Mouse (Mus musculus) forebrain, embryonic 15.5 days (tissue): ENCODE measurements around the gene Trim34b. TPM values are rescaled to one million over a fixed set of nuclear protein-coding genes. Genes with fewer than 3 reads are reported as not detected.
"Not testable (repeated sequence)": the region's sequence is repeated elsewhere in the genome, so short reads cannot be mapped to it uniquely, and the experiment has no call there.

Experiments
- ATAC-seq: fragments of 200-750 bp; cut with Nextera tagmentation; replicated peaks from 2 replicates; pipeline ENCODE4 v1.8.0; 2017; ENCODE audit warnings: mild to moderate bottlenecking, moderate TSS enrichment, moderate library complexity
- H3K27ac ChIP-seq: fragments of 300-500 bp; sonication (generic); replicated peaks from 2 replicates; pipeline ENCODE4 v1.5.1; 2015; ENCODE audit warnings: mild to moderate bottlenecking, inconsistent platforms
- H3K27me3 ChIP-seq: fragments of 300-500 bp; sonication (generic); 2 replicates; pipeline ENCODE4 v1.6.1; 2015; ENCODE audit warnings: inconsistent platforms
- H3K36me3 ChIP-seq: fragments of 300-500 bp; sonication (generic); 2 replicates; pipeline ENCODE4 v1.6.1; 2015; ENCODE audit warnings: mild to moderate bottlenecking, inconsistent platforms
- H3K4me1 ChIP-seq: fragments of 300-500 bp; sonication (generic); 2 replicates; pipeline ENCODE4 v1.6.1; 2015; ENCODE audit warnings: inconsistent platforms
- H3K4me2 ChIP-seq: fragments of 300-500 bp; sonication (generic); replicated peaks from 2 replicates; pipeline ENCODE4 v1.6.1; 2015; ENCODE audit warnings: mild to moderate bottlenecking, inconsistent platforms
- H3K4me3 ChIP-seq: fragments of 300-500 bp; sonication (generic); 2 replicates; pipeline ENCODE4 v1.5.1; 2015; ENCODE audit warnings: mild to moderate bottlenecking, inconsistent platforms
- H3K9ac ChIP-seq: fragments of 300-500 bp; sonication (generic); replicated peaks from 2 replicates; pipeline ENCODE4 v1.6.1; 2015; ENCODE audit warnings: mild to moderate bottlenecking, inconsistent platforms
- H3K9me3 ChIP-seq: fragments of 300-500 bp; sonication (generic); 2 replicates; pipeline ENCODE4 v1.6.1; 2016; ENCODE audit warnings: inconsistent platforms
- WGBS: fragments of 180-500 bp; shearing (Covaris S2); methylation state at CpG from one replicate; pipeline ENCODE4 v1.1.7; 2015; ENCODE audit warnings: mixed read lengths; 5-methylcytosine and 5-hydroxymethylcytosine counted together
- polyA plus RNA-seq: library from polyadenylated mRNA; unstranded; fragments of >200 nt; fragmentation: Nextera tagmentation; extraction: Ambion mirVana; gene quantifications from 2 replicates; pipeline ENCODE4 v1.2.1, GENCODE M21; 2015

Trim34b gene
- polyA plus RNA-seq = not detected in 2 replicates

- not testable (repeated sequence) for H3K4me3 ChIP-seq, ATAC-seq, H3K4me2 ChIP-seq, H3K4me1 ChIP-seq, H3K9ac ChIP-seq, H3K36me3 ChIP-seq, H3K27ac ChIP-seq, H3K9me3 ChIP-seq, H3K27me3 ChIP-seq
- WGBS = 94% methylated on average over 2 of the region's 2 CpGs
Measured at GRCm38 (mm10) chr7:104329171-104329570, at the start of gene Trim34b. Trim34b (plus strand) TSS chr7:104329471.

- not testable (repeated sequence) for H3K36me3 ChIP-seq, H3K9ac ChIP-seq, H3K4me1 ChIP-seq, H3K27ac ChIP-seq, H3K9me3 ChIP-seq, H3K27me3 ChIP-seq, ATAC-seq, H3K4me3 ChIP-seq, H3K4me2 ChIP-seq
- 44% methylated on average over 14 of the region's 14 CpGs for WGBS
Measured at GRCm38 (mm10) chr7:104287576-104288443, 41.5 kb upstream of the Trim34b start, which contains the start of gene Trim5. Trim5 (minus strand) TSS chr7:104288094.

- WGBS = 93% methylated on average over 1 of the region's 1 CpGs
- Histone ChIP-seq H3K4me2 (no peak overlapping the region), H3K4me1 (no peaks in the 10 kb centered on the region), H3K9me3 (no peaks in the 10 kb centered on the region), H3K27ac (no peak overlapping the region), H3K27me3 (no peaks in the 10 kb centered on the region), H3K4me3 (no peak overlapping the region), H3K36me3 (no peaks in the 10 kb centered on the region), H3K9ac (no peak overlapping the region)
- no peak for ATAC-seq
Measured at GRCm38 (mm10) chr7:104290641-104291040, 38.6 kb upstream of the Trim34b start.

- no peak overlapping the region for H3K9ac ChIP-seq
- no peaks in the 10 kb centered on the region for H3K4me1 ChIP-seq
- no peaks in the 10 kb centered on the region for H3K27me3 ChIP-seq
- H3K4me3 ChIP-seq = no peak overlapping the region
- H3K36me3 ChIP-seq = no peaks in the 10 kb centered on the region
- WGBS = 80% methylated on average over 5 of the region's 5 CpGs
- H3K9me3 ChIP-seq = no peaks in the 10 kb centered on the region
- no peak for ATAC-seq
- no peak overlapping the region for H3K4me2 ChIP-seq
- H3K27ac ChIP-seq = no peak overlapping the region
Measured at GRCm38 (mm10) chr7:104291638-104292400, 37.5 kb upstream of the Trim34b start.

- no peaks in the 10 kb centered on the region for H3K27me3 ChIP-seq
- no peaks in the 10 kb centered on the region for H3K4me1 ChIP-seq
- no peak for ATAC-seq
- no peak overlapping the region for H3K9ac ChIP-seq
- peak overlapping the region; percentile 9; the same call in 1 of the 2 replicates for H3K4me3 ChIP-seq
- no peak overlapping the region for H3K27ac ChIP-seq
- peak overlapping the region; percentile 28 for H3K4me2 ChIP-seq
- H3K9me3 ChIP-seq = no peaks in the 10 kb centered on the region
- H3K36me3 ChIP-seq = no peaks in the 10 kb centered on the region
- 13% methylated on average over 15 of the region's 15 CpGs for WGBS
Measured at GRCm38 (mm10) chr7:104314796-104315353, 14.4 kb upstream of the Trim34b start.

GRCm38 (mm10) chr7:104315369-104316080 lies 13.7 kb upstream of the Trim34b start, which contains the start of gene Trim12a:
Trim12a (minus strand) TSS chr7:104315466.
- not testable (repeated sequence) for H3K27ac ChIP-seq, H3K36me3 ChIP-seq, ATAC-seq, H3K4me1 ChIP-seq, H3K27me3 ChIP-seq, H3K9me3 ChIP-seq, H3K9ac ChIP-seq
- 32% methylated on average over 4 of the region's 4 CpGs for WGBS
- H3K4me3 ChIP-seq = peak within 1 kb of the TSS; percentile 9; the same call in 1 of the 2 replicates
- peak within 1 kb of the TSS; percentile 28 for H3K4me2 ChIP-seq

- WGBS = 78% methylated on average over 9 of the region's 9 CpGs
- Histone ChIP-seq H3K4me2 (no peak overlapping the region), H3K9me3 (no peaks in the 10 kb centered on the region), H3K27ac (no peak overlapping the region), H3K4me3 (no peak overlapping the region), H3K36me3 (no peaks in the 10 kb centered on the region), H3K4me1 (no peaks in the 10 kb centered on the region), H3K27me3 (no peaks in the 10 kb centered on the region), H3K9ac (no peak overlapping the region)
- ATAC-seq = no peak
Measured at GRCm38 (mm10) chr7:104322028-104322427, 7.2 kb upstream of the Trim34b start.

GRCm38 (mm10) chr7:104335547-104335946 lies 6.3 kb downstream of the Trim34b start:
- H3K4me1 ChIP-seq, H3K36me3 ChIP-seq, ATAC-seq, H3K4me3 ChIP-seq, H3K27me3 ChIP-seq, H3K9me3 ChIP-seq, H3K27ac ChIP-seq, H3K4me2 ChIP-seq, H3K9ac ChIP-seq: not testable (repeated sequence)
- 93% methylated on average over 3 of the region's 3 CpGs for WGBS

- H3K9me3 ChIP-seq, H3K9ac ChIP-seq, H3K4me2 ChIP-seq, H3K27ac ChIP-seq, H3K4me3 ChIP-seq, H3K36me3 ChIP-seq, H3K27me3 ChIP-seq, ATAC-seq, H3K4me1 ChIP-seq: not testable (repeated sequence)
- WGBS = 92% methylated on average over 4 of the region's 4 CpGs
Measured at GRCm38 (mm10) chr7:104340744-104341143, 11.5 kb downstream of the Trim34b start.

- not testable (repeated sequence) for H3K27ac ChIP-seq, H3K9ac ChIP-seq, H3K4me3 ChIP-seq, H3K4me2 ChIP-seq, ATAC-seq, H3K9me3 ChIP-seq, H3K4me1 ChIP-seq, H3K27me3 ChIP-seq, H3K36me3 ChIP-seq
- WGBS = 85% methylated on average over 4 of the region's 4 CpGs
Measured at GRCm38 (mm10) chr7:104348043-104348442, 18.8 kb downstream of the Trim34b start.

GRCm38 (mm10) chr7:104352717-104353599 lies 23.7 kb downstream of the Trim34b start, which contains the start of gene Trim12c:
Trim12c (minus strand) TSS chr7:104353362.
- Histone ChIP-seq H3K9me3 (no peaks in the 10 kb centered on the region), H3K36me3 (no peaks in the 10 kb centered on the region), H3K4me2 (peak within 1 kb of the TSS; percentile 28), H3K4me3 (peak within 1 kb of the TSS; percentile 28), H3K27ac (no peak within 1 kb of the TSS), H3K27me3 (no peaks in the 10 kb centered on the region), H3K9ac (no peak within 1 kb of the TSS), H3K4me1 (peaks cover 7% of the 10 kb centered on the region; the same call in 1 of the 2 replicates)
- 8% methylated on average over 14 of the region's 14 CpGs for WGBS
- ATAC-seq = peak; percentile 95
